Mouse (Mus musculus): ENCODE measurements around the gene Map3k9.

Map3k9 gene

GRCm38 (mm10) chr12:81702903-81703302 lies 78.1 kb downstream of the Map3k9 start:
- peak; percentile 14 for DNase-seq (ENCODE audit: low read depth)

GRCm38 (mm10) chr12:81698011-81698410 lies 83.0 kb downstream of the Map3k9 start:
- no peak for DNase-seq (ENCODE audit: low read depth)

- DNase-seq (ENCODE audit: low read depth) = no peak
Measured at GRCm38 (mm10) chr12:81691177-81691730, 89.7 kb downstream of the Map3k9 start.

- DNase-seq (ENCODE audit: low read depth) = no peak
Measured at GRCm38 (mm10) chr12:81690751-81691150, 90.2 kb downstream of the Map3k9 start.

- no peak for DNase-seq (ENCODE audit: low read depth)
Measured at GRCm38 (mm10) chr12:81690111-81690510, 90.9 kb downstream of the Map3k9 start.

GRCm38 (mm10) chr12:81689505-81690056 lies 91.4 kb downstream of the Map3k9 start:
- DNase-seq (ENCODE audit: low read depth) = no peak

GRCm38 (mm10) chr12:81688537-81688936 lies 92.4 kb downstream of the Map3k9 start:
- DNase-seq (ENCODE audit: low read depth) = no peak

GRCm38 (mm10) chr12:81687873-81688272 lies 93.1 kb downstream of the Map3k9 start:
- no peak for DNase-seq (ENCODE audit: low read depth)

GRCm38 (mm10) chr12:81686406-81687117 lies 94.4 kb downstream of the Map3k9 start:
- no peak for DNase-seq (ENCODE audit: low read depth)

GRCm38 (mm10) chr12:81685981-81686380 lies 95.0 kb downstream of the Map3k9 start:
- DNase-seq (ENCODE audit: low read depth) = no peak

- DNase-seq (ENCODE audit: low read depth) = no peak
Measured at GRCm38 (mm10) chr12:81684096-81684495, 96.9 kb downstream of the Map3k9 start.

GRCm38 (mm10) chr12:81683395-81683794 lies 97.6 kb downstream of the Map3k9 start:
- DNase-seq (ENCODE audit: low read depth) = no peak

GRCm38 (mm10) chr12:81679807-81680529 lies 101.0 kb downstream of the Map3k9 start:
- DNase-seq (ENCODE audit: low read depth) = no peak

GRCm38 (mm10) chr12:81675557-81675956 lies 105.4 kb downstream of the Map3k9 start:
- no peak for DNase-seq (ENCODE audit: low read depth)

All from induced T-regulatory cell, adult 2 months (primary cell).